Mouse (Mus musculus) erythroblast, embryonic 14.5 days (primary cell): ENCODE data around the gene Gmps.

Source experiments
- GATA1 ChIP-seq: IDR thresholded peaks from 2 replicates; pipeline ENCODE4 v1.6.1; 2012; ENCODE audit warnings: low read length, inconsistent platforms, mixed read lengths
- TAL1 ChIP-seq: IDR thresholded peaks from 3 replicates; pipeline ENCODE4 v1.6.1; 2012; ENCODE audit warnings: low read length, inconsistent platforms, mixed read lengths

- no peak for TF ChIP-seq GATA1
- no peak for TF ChIP-seq TAL1
These were observed 64.2 kb downstream of the Gmps start for GRCm38 (mm10) chr3:64039818-64040784.
